Mouse (Mus musculus) CH12.LX (cell line): ENCODE measurements at regions not wholly inside any gene's neighbourhood (a gene's known extent, or its start where the extent isn't known, plus 50 kb on each side); places are given as distances from the start of the nearest gene placed in this dataset.

Experiments
- DNase-seq: peaks from one replicate; pipeline ENCODE4 v3.0.0-alpha.2; 2013; ENCODE audit errors: extremely low read depth
- H3K27ac ChIP-seq: 2 replicates; pipeline ENCODE4 v1.5.1; 2012; ENCODE audit warnings: low read depth, mild to moderate bottlenecking, control low read depth, moderate library complexity; ENCODE audit not compliant: insufficient read depth
- H3K27me3 ChIP-seq: replicated peaks from 2 replicates; pipeline ENCODE3; 2012; ENCODE audit warnings: inconsistent platforms
- H3K36me3 ChIP-seq, 2 experiments: replicated peaks in 1 of 2; 2 replicates each; pipeline versions ENCODE3 to v1.6.1; 2012; ENCODE audit warnings: inconsistent platforms in 1 of 2, low read length in 1 of 2, mild to moderate bottlenecking in 1 of 2, mixed read lengths in 1 of 2, moderate library complexity in 1 of 2; ENCODE audit not compliant: control insufficient read depth in 1 of 2, insufficient read depth in 1 of 2
- H3K4me1 ChIP-seq, 2 experiments: 2 replicates each; pipeline ENCODE4 v1.6.1; 2012; ENCODE audit warnings: inconsistent platforms in 1 of 2, moderate library complexity in 1 of 2; ENCODE audit not compliant: insufficient read depth in 2 of 2, control insufficient read depth in 1 of 2
- H3K4me2 ChIP-seq: 2 replicates; pipeline ENCODE4 v1.6.1; 2012; ENCODE audit warnings: low read depth, mild to moderate bottlenecking, control low read depth; ENCODE audit not compliant: poor library complexity, insufficient read depth, severe bottlenecking
- H3K4me3 ChIP-seq, 3 experiments: fragments of 150-350 bp in 1 of 3; sonication (generic) in 1 of 3; replicated peaks in 1 of 3; 2 replicates each; pipeline versions ENCODE3 to v1.5.1; 2011 to 2012; ENCODE audit warnings: low read depth in 2 of 3, low read length in 2 of 3, mild to moderate bottlenecking in 2 of 3, moderate library complexity in 2 of 3, control low read depth in 1 of 3, improper control_type of control experiment in 1 of 3, inconsistent platforms in 1 of 3, mixed read lengths in 1 of 3; ENCODE audit not compliant: poor library complexity in 1 of 3
- H3K79me2 ChIP-seq: replicated peaks from 2 replicates; pipeline ENCODE4 v1.6.1; 2012; ENCODE audit warnings: mild to moderate bottlenecking, moderate library complexity; ENCODE audit not compliant: control insufficient read depth, poor library complexity, insufficient read depth, severe bottlenecking; ENCODE audit errors: extremely low read depth
- H3K9ac ChIP-seq: 2 replicates; pipeline ENCODE4 v1.6.1; 2012; ENCODE audit warnings: low read depth, mild to moderate bottlenecking, control low read depth, moderate library complexity; ENCODE audit not compliant: insufficient read depth
- H3K9me3 ChIP-seq: replicated peaks from 2 replicates; pipeline ENCODE3; 2012; ENCODE audit warnings: low read length, inconsistent platforms, mixed read lengths
- BHLHE40 ChIP-seq: IDR thresholded peaks from 2 replicates; pipeline ENCODE4 v1.6.1; 2011; ENCODE audit warnings: mild to moderate bottlenecking, low read depth, low read length, improper control_type of control experiment
- CHD1 ChIP-seq: IDR thresholded peaks from 2 replicates; pipeline ENCODE4 v1.6.1; 2012; ENCODE audit warnings: low read depth, low read length, improper control_type of control experiment, inconsistent platforms
- CHD2 ChIP-seq: IDR thresholded peaks from 2 replicates; pipeline ENCODE4 v1.6.1; 2011; ENCODE audit warnings: low read length, improper control_type of control experiment
- CTCF ChIP-seq, 2 experiments: IDR thresholded peaks in 1 of 2; conservative IDR thresholded peaks in 1 of 2; 2 replicates each; pipeline ENCODE4 v1.5.1; 2011 to 2012; ENCODE audit warnings: low read depth in 2 of 2, low read length in 2 of 2, improper control_type of control experiment in 1 of 2, inconsistent platforms in 1 of 2, mild to moderate bottlenecking in 1 of 2, moderate library complexity in 1 of 2
- E2F4 ChIP-seq: IDR thresholded peaks from 2 replicates; pipeline ENCODE4 v1.6.1; 2011; ENCODE audit warnings: low read depth, low read length, improper control_type of control experiment; ENCODE audit not compliant: insufficient replicate concordance
- ELF1 ChIP-seq: IDR thresholded peaks from 2 replicates; pipeline ENCODE4 v1.6.1; 2014; ENCODE audit warnings: low read depth, mild to moderate bottlenecking, inconsistent platforms, low read length, improper control_type of control experiment
- EP300 ChIP-seq: IDR thresholded peaks from 2 replicates; pipeline ENCODE4 v1.6.1; 2011; ENCODE audit warnings: low read length, improper control_type of control experiment
- GABPA ChIP-seq: IDR thresholded peaks from 2 replicates; pipeline ENCODE4 v1.6.1; 2012; ENCODE audit warnings: low read depth, low read length, improper control_type of control experiment, inconsistent platforms; ENCODE audit not compliant: insufficient replicate concordance
- HCFC1 ChIP-seq: IDR thresholded peaks from 2 replicates; pipeline ENCODE4 v1.6.1; 2012; ENCODE audit warnings: low read depth, mild to moderate bottlenecking, inconsistent platforms, low read length, improper control_type of control experiment
- IRF4 ChIP-seq: IDR thresholded peaks from 2 replicates; pipeline ENCODE4 v1.6.1; 2014; ENCODE audit warnings: low read depth, mild to moderate bottlenecking, inconsistent platforms, low read length, improper control_type of control experiment
- JUN ChIP-seq: IDR thresholded peaks from 2 replicates; pipeline ENCODE4 v1.6.1; 2011; ENCODE audit warnings: low read depth, mild to moderate bottlenecking, low read length, improper control_type of control experiment, moderate library complexity; ENCODE audit not compliant: insufficient read depth
- MAFK ChIP-seq: IDR thresholded peaks from 2 replicates; pipeline ENCODE4 v1.6.1; 2011; ENCODE audit warnings: low read length, improper control_type of control experiment; ENCODE audit not compliant: insufficient replicate concordance
- MEF2A ChIP-seq: IDR thresholded peaks from 2 replicates; pipeline ENCODE4 v1.6.1; 2014; ENCODE audit warnings: low read depth, mild to moderate bottlenecking, inconsistent platforms, low read length, improper control_type of control experiment, borderline replicate concordance
- MXI1 ChIP-seq: IDR thresholded peaks from 2 replicates; pipeline ENCODE4 v1.6.1; 2011; ENCODE audit warnings: mild to moderate bottlenecking, low read depth, low read length, improper control_type of control experiment
- MYC ChIP-seq: IDR thresholded peaks from 2 replicates; pipeline ENCODE4 v1.6.1; 2011; ENCODE audit warnings: low read depth, mild to moderate bottlenecking, improper control_type of control experiment, low read length
- PAX5 ChIP-seq: IDR thresholded peaks from 2 replicates; pipeline ENCODE4 v1.6.1; 2012; ENCODE audit warnings: low read length, inconsistent platforms, mixed read lengths
- RAD21 ChIP-seq: IDR thresholded peaks from 2 replicates; pipeline ENCODE4 v1.6.1; 2011; ENCODE audit warnings: low read depth, mild to moderate bottlenecking, low read length, improper control_type of control experiment, moderate library complexity
- RCOR1 ChIP-seq: conservative IDR thresholded peaks from 2 replicates; pipeline ENCODE4 v1.6.1; 2012; ENCODE audit warnings: low read depth, mild to moderate bottlenecking, inconsistent platforms, low read length, improper control_type of control experiment
- SMC3 ChIP-seq: IDR thresholded peaks from 2 replicates; pipeline ENCODE4 v1.6.1; 2011; ENCODE audit warnings: low read depth, low read length, improper control_type of control experiment
- TBP ChIP-seq: conservative IDR thresholded peaks from 2 replicates; pipeline ENCODE4 v1.6.1; 2011; ENCODE audit warnings: low read depth, low read length, improper control_type of control experiment
- UBTF ChIP-seq: IDR thresholded peaks from 2 replicates; pipeline ENCODE4 v1.6.1; 2012; ENCODE audit warnings: low read depth, mild to moderate bottlenecking, inconsistent platforms, low read length, improper control_type of control experiment, moderate library complexity
- USF2 ChIP-seq: conservative IDR thresholded peaks from 2 replicates; pipeline ENCODE4 v1.6.1; 2011; ENCODE audit warnings: low read depth, low read length, improper control_type of control experiment
- ZKSCAN1 ChIP-seq: IDR thresholded peaks from 2 replicates; pipeline ENCODE4 v1.6.1; 2012; ENCODE audit warnings: low read depth, inconsistent platforms, low read length, improper control_type of control experiment, borderline replicate concordance
- ZNF384 ChIP-seq: IDR thresholded peaks from 2 replicates; pipeline ENCODE4 v1.6.1; 2012; ENCODE audit warnings: low read depth, low read length, improper control_type of control experiment, inconsistent platforms
- dilution Hi-C: fragments of 300-500 bp; cut with MboI; formaldehyde crosslinking; loops from 2 replicates; pipeline ENCODE4 v1.14.3; 2020; ENCODE audit warnings: low sequenced_read_pairs; ENCODE audit not compliant: extremely low pct_unique_long_range_greater_than_20kb, extremely low pct_ligation_motif_present
- in situ Hi-C: fragments of 300-500 bp; cut with MboI; formaldehyde crosslinking; loops from 3 replicates; pipeline ENCODE4 v1.14.3; 2019; ENCODE audit warnings: low sequenced_read_pairs, low pct_ligation_motif_present, low pct_unique_long_range_greater_than_20kb, mixed read lengths

GRCm38 (mm10) chr1:78894301-78894700 is 77.7 kb downstream of the Kcne4 start:
- H3K27ac ChIP-seq: no peak overlapping the region
- dilution Hi-C loops: no loop called here
- H3K4me1 ChIP-seq: no peaks in the 10 kb centered on the region
- no peak overlapping the region for H3K4me2 ChIP-seq
- TF ChIP-seq ZKSCAN1: no peak
- TF ChIP-seq E2F4: no peak
- TF ChIP-seq MAFK: no peak
- no peak for TF ChIP-seq MYC
- TF ChIP-seq MXI1: no peak
- TF ChIP-seq EP300: no peak
- no peak for TF ChIP-seq UBTF
- no peak for TF ChIP-seq IRF4
- TF ChIP-seq, all 38 proteins: peak for 0
- no peaks in the 10 kb centered on the region for H3K79me2 ChIP-seq
- H3K4me3 ChIP-seq: no peak overlapping the region
- no peaks in the 10 kb centered on the region for H3K9me3 ChIP-seq
- no peaks in the 10 kb centered on the region for H3K36me3 ChIP-seq
- no peaks in the 10 kb centered on the region for H3K27me3 ChIP-seq
- no peak for DNase-seq
- in situ Hi-C loops: no loop called here
- H3K9ac ChIP-seq: no peak overlapping the region

DNA sequence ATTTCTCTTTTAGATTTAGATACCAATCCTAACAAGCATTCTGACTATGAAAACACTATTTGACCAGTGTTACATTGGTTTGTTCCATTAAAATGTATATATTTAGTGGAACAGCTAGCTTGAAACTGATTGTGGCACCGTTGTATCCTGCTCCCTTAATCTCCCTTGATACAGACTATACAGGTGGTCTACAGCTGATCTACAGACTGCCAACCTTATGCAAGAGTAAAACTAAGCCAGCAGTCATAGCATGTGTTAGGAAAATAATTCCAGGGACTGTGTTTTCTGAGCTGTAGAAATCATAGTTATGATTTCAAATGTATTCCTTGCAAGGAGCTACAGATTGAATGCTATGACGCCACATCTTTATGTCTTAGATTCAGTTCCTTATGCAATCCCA is 78.6 kb downstream of the Kcne4 start:
- no peak overlapping the region for H3K27ac ChIP-seq
- no peak for DNase-seq
- dilution Hi-C loops (no loop called here), in situ Hi-C loops (no loop called here)
- H3K9me3 ChIP-seq: no peaks in the 10 kb centered on the region
- no peaks in the 10 kb centered on the region for H3K4me1 ChIP-seq
- H3K79me2 ChIP-seq: no peaks in the 10 kb centered on the region
- TF ChIP-seq MEF2A (no peak), ZKSCAN1 (no peak), CTCF (conservative IDR thresholded peaks at IDR 0.05 in 1 of 2, IDR thresholded peaks at IDR 0.05 in 1 of 2; ENCODE audit: low read depth in 2 of 2, low read length in 2 of 2) (no peak), E2F4 (no peak), ELF1 (no peak), GABPA (no peak)
- no peak overlapping the region for H3K9ac ChIP-seq
- H3K36me3 ChIP-seq: no peaks in the 10 kb centered on the region
- no peak overlapping the region for H3K4me3 ChIP-seq
- no peaks in the 10 kb centered on the region for H3K27me3 ChIP-seq
- no peak overlapping the region for H3K4me2 ChIP-seq

DNA sequence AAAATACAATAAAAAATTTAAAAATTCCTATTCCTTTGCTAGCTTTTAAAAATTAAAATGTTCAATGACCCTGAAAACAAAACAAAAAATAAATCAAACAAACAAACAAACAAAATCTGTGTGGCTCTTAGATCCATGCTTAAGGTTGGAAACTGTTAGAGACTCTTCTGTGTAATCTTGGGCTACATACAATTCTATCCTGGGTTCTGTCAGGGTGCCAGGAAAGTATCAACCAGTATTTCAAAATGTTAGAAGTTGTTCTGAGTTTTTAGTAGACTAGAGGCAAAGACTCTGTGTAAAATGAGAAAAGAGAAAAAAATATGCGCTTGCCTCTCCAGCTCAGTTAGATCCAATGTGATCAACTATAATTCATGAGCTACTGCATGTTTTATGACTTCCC is 91.0 kb downstream of the Kcne4 start:
- Histone ChIP-seq H3K9ac (no peak overlapping the region), H3K4me2 (no peak overlapping the region), H3K79me2 (no peaks in the 10 kb centered on the region), H3K27me3 (no peaks in the 10 kb centered on the region), H3K4me3 (no peak overlapping the region), H3K4me1 (no peaks in the 10 kb centered on the region), H3K27ac (no peak overlapping the region), H3K9me3 (no peaks in the 10 kb centered on the region), H3K36me3 (no peaks in the 10 kb centered on the region)
- TF ChIP-seq CHD2 (no peak), ZNF384 (no peak), SMC3 (no peak), USF2 (no peak), CHD1 (no peak), RAD21 (no peak), ELF1 (no peak), TBP (no peak), MXI1 (no peak), GABPA (no peak), RCOR1 (no peak), BHLHE40 (no peak), PAX5 (no peak), MEF2A (no peak), JUN (no peak), HCFC1 (no peak)
- dilution Hi-C loops: no loop called here
- in situ Hi-C loops: no loop called here
- DNase-seq: no peak
